Mouse (Mus musculus) fibroblast of lung, adult 2 months (primary cell): ENCODE data around the gene Has3.
"Not testable (repeated sequence)": the region's sequence is repeated elsewhere in the genome, so short reads cannot be mapped to it uniquely, and the experiment has no call there.

ENCODE experiments used
- DNase-seq: peaks from one replicate; pipeline ENCODE4 v3.0.0-alpha.2; 2011; ENCODE audit warnings: low read depth

The Has3 gene

GRCm38 (mm10) chr8:106887336-106888189, 17.5 kb downstream of the Has3 start:
- DNase-seq: peak; percentile 54

GRCm38 (mm10) chr8:106888803-106889202, 18.8 kb downstream of the Has3 start:
- no peak for DNase-seq

DNA sequence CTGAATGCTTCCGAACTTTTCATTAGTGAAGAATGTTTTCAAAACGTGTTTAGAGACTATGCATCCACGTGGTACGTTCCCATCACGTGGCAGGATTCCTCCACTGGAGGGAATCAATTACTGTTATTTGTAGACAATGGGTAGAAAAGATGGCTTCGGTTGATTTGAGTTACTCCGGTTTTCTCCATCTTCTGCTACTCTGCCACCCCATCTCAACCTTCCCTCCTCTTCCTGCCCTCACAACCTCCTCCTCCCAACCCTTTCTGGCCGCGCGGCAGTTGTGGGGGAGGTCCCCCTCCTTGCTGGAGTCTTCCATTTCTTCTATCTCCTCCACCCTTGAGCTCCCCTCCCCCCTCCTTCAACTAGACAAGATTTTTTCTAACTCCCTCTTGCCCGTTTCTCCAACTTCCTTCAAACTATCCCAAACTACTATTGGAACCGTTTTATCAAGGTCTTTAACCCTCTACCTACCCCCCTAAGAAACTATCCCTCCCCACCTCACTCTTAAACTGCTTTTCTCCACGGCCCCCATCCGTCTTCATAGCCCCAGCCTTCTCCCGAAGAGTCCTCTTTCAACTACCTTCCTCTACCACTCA, 22.3 kb downstream of the Has3 start:
- no peak for DNase-seq

GRCm38 (mm10) chr8:106892806-106893451, 22.9 kb downstream of the Has3 start:
- DNase-seq: no peak

DNA sequence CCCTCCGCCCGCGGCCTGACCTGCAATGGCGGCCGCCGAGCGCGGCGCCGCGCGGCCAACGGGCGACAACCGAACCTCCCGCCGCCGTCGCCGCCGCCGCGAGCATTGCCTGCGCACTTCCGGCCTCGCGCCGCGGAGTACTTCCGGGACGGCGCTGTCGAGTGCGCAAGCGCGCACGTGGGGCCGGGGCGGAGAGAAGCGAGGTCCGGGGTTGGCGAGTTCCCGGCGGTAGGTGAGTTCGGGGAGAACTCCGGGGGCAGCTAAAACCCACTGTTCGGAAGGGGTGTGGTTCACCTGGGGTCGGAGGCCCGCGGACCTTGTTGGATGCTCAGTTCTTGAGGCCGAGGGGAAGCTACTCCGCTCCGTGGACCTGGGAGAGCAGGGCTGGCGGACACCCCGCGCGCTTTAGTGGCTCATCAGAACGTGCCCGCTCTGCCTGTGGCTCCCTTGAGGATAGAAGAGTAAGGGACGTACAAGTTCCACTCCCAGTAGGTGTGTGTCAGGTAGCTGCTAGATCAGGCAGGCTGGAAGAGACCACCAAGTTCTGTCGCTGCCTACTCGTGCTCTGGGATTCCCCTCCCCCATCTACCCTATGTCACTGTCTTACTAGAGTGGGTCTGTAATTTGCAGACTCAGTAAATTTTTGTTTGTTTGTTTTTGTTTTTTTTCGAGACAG, 23.6 kb downstream of the Has3 start, which contains the start of gene Utp4:
Gene Utp4 (plus strand): TSS at position 156 of the 676 bp plus-strand sequence.
- peak; percentile 38 for DNase-seq

DNA sequence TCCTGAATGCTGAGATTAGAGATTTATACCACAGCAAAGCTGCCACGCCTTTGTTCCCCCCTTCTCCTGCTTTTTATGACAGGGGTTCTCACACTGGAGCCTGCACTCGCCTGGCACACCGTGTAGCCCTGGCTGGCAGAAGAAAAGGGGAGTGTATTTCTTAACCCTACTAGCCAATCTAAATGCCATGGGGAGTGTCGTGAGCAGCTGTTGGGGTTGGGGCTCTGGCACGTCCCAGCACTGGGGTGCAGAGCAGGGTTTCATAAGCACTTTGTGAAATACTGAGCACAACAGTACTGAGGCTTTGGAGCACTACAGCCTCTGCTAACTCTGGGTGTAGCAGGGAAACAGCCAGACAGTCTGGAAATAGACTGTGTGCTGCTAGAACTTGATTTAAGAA, 29.4 kb downstream of the Has3 start:
- DNase-seq: no peak

GRCm38 (mm10) chr8:106905727-106906480, 35.9 kb downstream of the Has3 start:
- peak; percentile 40 for DNase-seq

DNA sequence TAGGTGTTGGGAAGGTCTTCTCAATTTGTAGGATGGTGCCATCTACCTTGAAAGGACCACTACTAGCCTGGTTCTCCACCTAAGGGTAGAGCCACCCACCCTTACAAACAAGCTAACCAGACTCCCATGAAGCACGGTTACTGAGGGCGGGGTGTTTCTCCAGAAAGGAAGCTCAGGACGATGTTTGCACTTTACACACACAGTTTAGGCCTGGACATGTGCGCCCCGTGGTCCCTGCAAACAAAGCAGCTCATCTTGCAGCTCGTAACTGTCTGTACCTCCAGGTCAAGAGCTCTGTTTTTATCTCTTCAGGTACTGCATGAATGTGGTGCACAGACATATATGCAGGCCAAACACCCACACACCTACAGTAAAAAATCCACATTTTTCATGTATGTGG, 36.6 kb downstream of the Has3 start:
- no peak for DNase-seq

GRCm38 (mm10) chr8:106907450-106907849, 37.4 kb downstream of the Has3 start:
- no peak for DNase-seq

- DNase-seq: no peak
These were observed 38.2 kb downstream of the Has3 start for GRCm38 (mm10) chr8:106908291-106908690.

- DNase-seq: no peak
These were observed 43.6 kb downstream of the Has3 start for GRCm38 (mm10) chr8:106913631-106914030.

DNA sequence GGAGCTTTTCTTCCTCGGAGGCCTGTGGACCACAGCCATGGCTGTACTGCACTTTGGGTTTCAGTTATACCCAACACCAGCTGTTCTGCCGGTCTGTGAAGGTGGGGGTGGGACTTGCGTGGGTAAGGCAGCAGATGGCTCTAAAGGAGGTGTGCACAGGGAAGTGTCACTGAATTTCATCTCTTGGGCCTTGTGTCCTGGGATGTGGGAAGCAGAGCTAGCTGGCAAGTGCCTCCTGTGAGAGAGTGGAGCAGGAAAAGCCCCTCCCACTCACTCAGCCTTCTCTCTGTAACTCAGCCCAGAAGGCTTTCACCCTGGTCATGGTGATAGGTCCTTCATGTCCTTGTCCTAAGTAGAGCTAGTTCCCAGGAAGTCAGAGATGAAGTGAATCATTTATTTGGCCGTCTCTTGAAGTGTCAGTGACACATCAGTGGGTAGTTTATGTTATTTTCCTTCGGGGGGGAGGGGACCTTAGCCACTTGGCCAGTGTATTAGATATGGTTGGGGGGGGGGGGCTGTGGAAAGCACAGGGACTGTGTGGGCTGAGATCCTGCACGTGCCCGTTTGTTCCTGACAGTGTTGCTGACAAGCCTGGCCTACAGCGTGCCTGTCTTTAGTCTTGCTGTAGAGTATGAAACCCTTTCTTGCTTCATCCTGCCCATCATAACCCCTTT, 49.8 kb downstream of the Has3 start:
- DNase-seq: no peak

GRCm38 (mm10) chr8:106920395-106920741, 50.3 kb downstream of the Has3 start:
- DNase-seq: no peak

DNA sequence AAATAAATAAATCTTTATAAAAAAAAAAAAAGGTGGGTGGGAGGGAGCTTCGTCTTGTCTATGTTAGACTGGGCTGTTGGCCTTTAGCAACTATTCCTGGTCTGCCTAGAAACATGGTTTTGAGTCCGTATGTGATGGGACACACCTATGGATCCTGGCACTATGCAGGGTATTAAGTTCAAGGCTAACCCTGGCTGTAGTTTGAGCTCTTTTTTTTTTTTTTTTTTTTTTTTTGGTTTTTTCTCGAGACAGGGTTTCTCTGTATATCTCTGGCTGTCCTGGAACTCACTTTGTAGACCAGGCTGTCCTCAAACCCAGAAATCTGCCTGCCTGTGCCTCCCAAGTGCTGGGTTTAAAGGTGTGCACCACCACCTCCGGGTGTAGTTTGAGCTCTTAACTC, 54.0 kb downstream of the Has3 start:
- no peak for DNase-seq

GRCm38 (mm10) chr8:106924904-106925349, 54.9 kb downstream of the Has3 start:
- peak; percentile 96 for DNase-seq

- DNase-seq: no peak
These were observed 55.4 kb downstream of the Has3 start for GRCm38 (mm10) chr8:106925446-106925845.

DNA sequence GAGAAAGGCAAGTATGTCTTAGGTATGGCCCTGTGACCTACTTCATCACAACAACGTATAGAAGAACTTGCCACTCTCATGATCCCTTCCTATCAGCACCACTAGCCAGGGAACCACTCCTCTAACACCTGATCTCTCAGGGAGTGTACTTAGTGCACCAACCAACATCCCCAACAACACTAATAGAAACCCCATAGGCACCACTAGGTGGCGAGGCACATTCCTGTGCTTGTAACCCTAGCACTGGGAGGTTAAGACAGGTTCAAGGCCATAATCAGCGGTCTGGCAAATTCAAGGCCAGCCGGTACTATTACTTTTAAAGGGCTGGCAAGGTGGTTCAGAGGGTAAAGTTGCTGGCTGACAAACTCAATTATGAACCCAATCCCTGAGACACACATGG, 57.2 kb downstream of the Has3 start:
- no peak for DNase-seq

- DNase-seq: not testable (repeated sequence)
These were observed 58.1 kb downstream of the Has3 start for GRCm38 (mm10) chr8:106928182-106928581.

DNA sequence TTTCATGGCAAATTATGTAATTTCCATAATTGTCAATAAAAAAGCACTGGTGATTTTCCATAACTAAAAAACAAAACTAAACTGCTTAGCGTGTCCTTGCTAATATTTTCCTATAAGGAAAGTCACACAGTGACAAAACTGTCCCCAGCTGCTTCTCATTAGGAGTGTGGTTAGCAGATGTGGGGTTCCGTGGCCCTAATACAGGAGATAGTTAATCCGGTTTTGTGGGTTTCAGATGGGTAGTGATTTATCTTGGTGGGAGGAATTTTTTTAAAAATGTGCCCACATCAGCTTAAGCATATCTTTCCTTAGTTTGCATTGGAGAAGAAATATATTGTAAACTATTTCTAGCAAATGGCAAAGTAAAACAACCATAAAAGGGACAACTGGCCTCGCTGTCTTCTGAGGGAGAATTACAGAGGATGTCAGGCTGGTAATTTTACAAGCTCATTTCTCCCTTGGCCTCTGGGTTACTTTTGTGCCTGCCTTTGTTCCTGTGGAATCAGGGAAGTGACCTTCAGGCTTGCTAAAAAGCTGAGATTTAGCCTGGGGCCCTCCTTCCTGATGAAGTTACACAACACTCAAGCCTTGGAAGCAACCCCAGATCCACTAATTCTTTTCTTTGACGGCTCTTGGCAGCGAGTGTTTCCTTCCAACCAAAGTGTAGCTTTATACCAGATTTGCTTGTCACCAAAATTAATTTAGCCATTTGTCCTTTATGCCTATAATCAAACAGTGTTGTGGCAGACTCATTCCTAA, 59.3 kb downstream of the Has3 start:
- peak; percentile 92 for DNase-seq

DNA sequence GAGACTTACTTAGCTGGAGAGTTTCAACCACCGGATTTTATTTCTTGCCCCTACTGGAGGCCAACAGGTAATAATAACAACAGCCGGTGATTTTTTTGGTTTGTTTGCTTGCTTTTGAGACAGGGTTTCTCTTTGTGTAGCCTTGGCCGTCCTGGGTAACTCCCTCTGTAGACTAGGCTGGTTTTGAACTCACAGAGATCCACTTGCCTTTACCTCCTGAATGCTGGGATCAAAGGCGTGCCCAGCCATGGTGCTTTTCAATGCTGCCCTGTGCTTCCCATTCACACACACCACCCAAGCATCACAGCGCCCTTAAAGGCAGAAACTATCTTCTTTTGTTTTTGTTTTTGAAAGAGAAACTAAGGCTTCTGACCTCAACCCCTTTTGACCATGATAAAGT, 59.9 kb downstream of the Has3 start:
- DNase-seq: no peak
